27 mouse cellular contexts compared by ENCODE assay signal in the genomic region with DNA sequence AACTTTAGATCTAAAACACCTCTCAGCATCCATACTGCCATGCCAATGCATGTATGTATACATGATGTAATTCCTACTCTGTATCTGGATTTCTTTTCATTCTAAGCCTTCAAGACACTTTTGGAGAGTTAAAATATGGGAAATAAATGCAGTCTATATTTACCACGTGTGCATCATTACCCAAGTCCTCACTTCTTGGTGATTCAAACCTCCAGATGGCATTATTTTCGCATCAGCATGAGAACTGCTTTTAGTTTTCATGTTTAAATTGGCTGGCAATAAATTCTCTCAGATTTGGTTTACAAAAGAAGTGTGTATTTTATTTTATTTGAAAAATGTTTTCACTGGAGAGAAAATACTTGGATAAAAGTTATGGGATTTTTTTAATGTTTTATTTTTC.
DNase-seq lines count a peak whose midpoint lies in the region; ATAC-seq and TF ChIP-seq lines count a peak whose summit lies in the region.
"Had no signal": no experiment of that assay in that cellular context is flagged by ENCODE, and none has a peak within 500 bp of the region (broad histone marks: within the 10 kb centered on the region; RNA-seq: fewer than 3 reads in every experiment).

No protein-coding gene starts in this region.

- H3K27me3 ChIP-seq in forebrain, postnatal 0 days (ENCODE audit: insufficient read depth, low read length) = no peaks in the 10 kb centered on the region
- H3K27me3 ChIP-seq in forebrain, embryonic 10.5 days (ENCODE audit: poor library complexity, severe bottlenecking) = no peaks in the 10 kb centered on the region
- H3K27me3 ChIP-seq: embryonic facial prominence, embryonic 13.5 days; heart, embryonic 12.5 days; heart, embryonic 15.5 days; hindbrain, embryonic 13.5 days; intestine, embryonic 15.5 days had no signal

- H3K9ac ChIP-seq in forebrain, postnatal 0 days = no peak overlapping the region
- H3K9ac ChIP-seq: embryonic facial prominence, embryonic 13.5 days; heart, embryonic 12.5 days; heart, embryonic 15.5 days; hindbrain, embryonic 13.5 days; intestine, embryonic 15.5 days had no signal

- H3K4me2 ChIP-seq in forebrain, postnatal 0 days (ENCODE audit: low read depth) = no peak overlapping the region
- H3K4me2 ChIP-seq: embryonic facial prominence, embryonic 13.5 days; heart, embryonic 12.5 days; heart, embryonic 15.5 days; hindbrain, embryonic 13.5 days; intestine, embryonic 15.5 days had no signal

- H3K36me3 ChIP-seq in forebrain, postnatal 0 days (ENCODE audit: insufficient read depth) = no peaks in the 10 kb centered on the region
- no peaks in the 10 kb centered on the region for H3K36me3 ChIP-seq in forebrain, embryonic 10.5 days (replicated peaks)
- H3K36me3 ChIP-seq: embryonic facial prominence, embryonic 10.5 days; embryonic facial prominence, embryonic 13.5 days; heart, embryonic 12.5 days; heart, embryonic 15.5 days; hindbrain, embryonic 10.5 days; hindbrain, embryonic 13.5 days; intestine, embryonic 15.5 days had no signal

- TF ChIP-seq CTCF in forebrain, postnatal 0 days (IDR thresholded peaks at IDR 0.05; ENCODE audit: low read depth) = no peak
- no peak for TF ChIP-seq CTCF in brain, embryonic 14.5 days (IDR thresholded peaks at IDR 0.05; ENCODE audit: borderline replicate concordance, extremely low read depth, insufficient read depth, insufficient read length)

- H3K27ac ChIP-seq in forebrain, postnatal 0 days (ENCODE audit: low read depth, low read length) = no peak overlapping the region
- H3K27ac ChIP-seq in forebrain, embryonic 10.5 days = no peak overlapping the region
- H3K27ac ChIP-seq: embryonic facial prominence, embryonic 10.5 days; embryonic facial prominence, embryonic 13.5 days; heart, embryonic 15.5 days; hindbrain, embryonic 10.5 days; hindbrain, embryonic 13.5 days; intestine, embryonic 15.5 days had no signal

- no peaks in the 10 kb centered on the region for H3K9me3 ChIP-seq in forebrain, postnatal 0 days (ENCODE audit: low read length)
- no peaks in the 10 kb centered on the region for H3K9me3 ChIP-seq in forebrain, embryonic 10.5 days
- H3K9me3 ChIP-seq: embryonic facial prominence, embryonic 10.5 days; embryonic facial prominence, embryonic 13.5 days; heart, embryonic 12.5 days; heart, embryonic 15.5 days; hindbrain, embryonic 10.5 days; hindbrain, embryonic 13.5 days; intestine, embryonic 15.5 days had no signal

- H3K4me3 ChIP-seq in forebrain, postnatal 0 days (ENCODE audit: low read depth, low read length) = no peak overlapping the region
- H3K4me3 ChIP-seq in forebrain, embryonic 10.5 days = no peak overlapping the region
- H3K4me3 ChIP-seq: embryonic facial prominence, embryonic 10.5 days; embryonic facial prominence, embryonic 13.5 days; erythroblast, embryonic 14.5 days; heart, embryonic 12.5 days; heart, embryonic 15.5 days; hindbrain, embryonic 10.5 days; hindbrain, embryonic 13.5 days; intestine, embryonic 15.5 days had no signal

- peak; percentile 7 for DNase-seq in forebrain, postnatal 0 days
- DNase-seq in forebrain, embryonic 10.5 days (ENCODE audit: extremely low spot score, low spot score) = no peak
- peak; percentile 20 for DNase-seq in layer of hippocampus, adult 9-11 months
- no peak for DNase-seq in layer of hippocampus, adult 8-10 months (ENCODE audit: low spot score in 2 of 2)
- peak; percentile 22 for DNase-seq in brain, embryonic 14.5 days (ENCODE audit: low read depth)
- DNase-seq: adrenal gland, postnatal 10 days; adrenal gland, postnatal 36 days; cerebellum, adult 11-12 months; cerebellum, adult 8-10 months; cerebellum, postnatal 10 days; cerebellum, postnatal 36 days; embryo, embryonic 11 days; gastrocnemius, postnatal 25 days; heart, adult 18-20 months; heart, postnatal 10 days; heart, postnatal 36 days; kidney, adult 11 months had no signal

- ATAC-seq in forebrain, postnatal 0 days = no peak; the same call in 1 of the 2 replicates
- ATAC-seq in CD4-positive, CD25-positive, alpha-beta regulatory T cell, adult 4 months = no peak
- ATAC-seq: hindbrain, embryonic 16.5 days; intestine, embryonic 15.5 days had no signal

- 35% methylated on average over 2 of the region's 2 CpGs for WGBS in forebrain, postnatal 0 days
- WGBS in forebrain, embryonic 10.5 days = 75% methylated on average over 2 of the region's 2 CpGs

- no peaks in the 10 kb centered on the region for H3K4me1 ChIP-seq in forebrain, postnatal 0 days (ENCODE audit: insufficient read depth)
- H3K4me1 ChIP-seq in forebrain, embryonic 10.5 days = no peaks in the 10 kb centered on the region
- H3K4me1 ChIP-seq: embryonic facial prominence, embryonic 10.5 days; embryonic facial prominence, embryonic 13.5 days; heart, embryonic 12.5 days; heart, embryonic 15.5 days; hindbrain, embryonic 10.5 days; hindbrain, embryonic 13.5 days; intestine, embryonic 15.5 days had no signal

- no peak for TF ChIP-seq POLR2A in brain, embryonic 14.5 days (IDR thresholded peaks at IDR 0.05; ENCODE audit: borderline replicate concordance, extremely low read depth, insufficient read depth, insufficient read length, poor library complexity, severe bottlenecking)

Comparison
In these comparisons a context has a peak if more than half of its experiments do, and no peak if none do; other contexts are left out.
1. DNase-seq: peak in forebrain, postnatal 0 days (single experiment), layer of hippocampus, adult 9-11 months (single experiment) and brain, embryonic 14.5 days (single experiment); none in forebrain, embryonic 10.5 days (single experiment) and layer of hippocampus, adult 8-10 months (0 of 2).